In genomic region chr13:63331379-63331778, GRCm38 (mm10) we compare ENCODE assay signal across 9 mouse cellular contexts.
DNase-seq lines count a peak whose midpoint lies in the region; ATAC-seq and TF ChIP-seq lines count a peak whose summit lies in the region.
"Had no signal": no experiment of that assay in that cellular context is flagged by ENCODE, and none has a peak within 500 bp of the region (broad histone marks: within the 10 kb centered on the region; RNA-seq: fewer than 3 reads in every experiment).

No protein-coding gene starts in this region.

- TF ChIP-seq POLR2A in ES-Bruce4 (IDR thresholded peaks at IDR 0.05; ENCODE audit: insufficient read depth, low read length), result no peak

- H3K36me3 ChIP-seq in hindbrain, embryonic 10.5 days, result no peaks in the 10 kb centered on the region
- no peaks in the 10 kb centered on the region for H3K36me3 ChIP-seq in hindbrain, embryonic 12.5 days
- H3K36me3 ChIP-seq in ES-Bruce4 (ENCODE audit: control insufficient read depth, insufficient read depth, low read length, poor library complexity, severe bottlenecking), result no peaks in the 10 kb centered on the region

- no peak overlapping the region for H3K4me2 ChIP-seq in hindbrain, embryonic 12.5 days (replicated peaks)
- H3K4me2 ChIP-seq: liver, embryonic 13.5 days had no signal

- H3K27me3 ChIP-seq in hindbrain, embryonic 10.5 days (ENCODE audit: insufficient read depth, poor library complexity, severe bottlenecking), result no peaks in the 10 kb centered on the region
- no peaks in the 10 kb centered on the region for H3K27me3 ChIP-seq in hindbrain, embryonic 12.5 days
- no peaks in the 10 kb centered on the region for H3K27me3 ChIP-seq in ES-Bruce4 (ENCODE audit: control insufficient read depth, insufficient read depth, low read length, poor library complexity, severe bottlenecking)
- H3K27me3 ChIP-seq: liver, embryonic 13.5 days had no signal

- H3K27ac ChIP-seq in hindbrain, embryonic 10.5 days, result no peak overlapping the region
- H3K27ac ChIP-seq in hindbrain, embryonic 12.5 days, result no peak overlapping the region
- H3K27ac ChIP-seq in ES-Bruce4 (ENCODE audit: insufficient read depth, low read length), result no peak overlapping the region
- H3K27ac ChIP-seq: liver, embryonic 13.5 days had no signal

- H3K4me1 ChIP-seq in hindbrain, embryonic 10.5 days (replicated peaks), result peaks cover 33% of the 10 kb centered on the region
- peaks cover 15% of the 10 kb centered on the region; the same call in 1 of the 2 replicates for H3K4me1 ChIP-seq in hindbrain, embryonic 12.5 days
- H3K4me1 ChIP-seq in ES-Bruce4 (ENCODE audit: control insufficient read depth, insufficient read depth, low read length), result peaks cover 3% of the 10 kb centered on the region

- 45% methylated on average over 4 of the region's 4 CpGs for WGBS in hindbrain, embryonic 10.5 days
- WGBS in hindbrain, embryonic 12.5 days, result 42% methylated on average over 4 of the region's 4 CpGs

- TF ChIP-seq CTCF in ES-Bruce4 (IDR thresholded peaks at IDR 0.05; ENCODE audit: low read depth, low read length), result peak; percentile 48

- intact Hi-C loops in gastrocnemius, postnatal 36 days (cut with DNase I), result no loop called here

- no peaks in the 10 kb centered on the region for H3K9me3 ChIP-seq in hindbrain, embryonic 10.5 days
- no peaks in the 10 kb centered on the region for H3K9me3 ChIP-seq in hindbrain, embryonic 12.5 days (replicated peaks)
- H3K9me3 ChIP-seq in ES-Bruce4 (replicated peaks; ENCODE audit: control insufficient read depth, insufficient read depth, low read length, poor library complexity, severe bottlenecking), result no peaks in the 10 kb centered on the region
- H3K9me3 ChIP-seq: liver, embryonic 13.5 days had no signal

- H3K9ac ChIP-seq in hindbrain, embryonic 12.5 days, result no peak overlapping the region
- no peak overlapping the region for H3K9ac ChIP-seq in ES-Bruce4 (ENCODE audit: low read depth, poor library complexity, severe bottlenecking)
- H3K9ac ChIP-seq: liver, embryonic 13.5 days had no signal

- no peak overlapping the region for H3K4me3 ChIP-seq in hindbrain, embryonic 10.5 days
- no peak overlapping the region for H3K4me3 ChIP-seq in hindbrain, embryonic 12.5 days
- no peak overlapping the region for H3K4me3 ChIP-seq in ES-Bruce4 (ENCODE audit: low read depth, low read length)
- H3K4me3 ChIP-seq: liver, embryonic 13.5 days had no signal

- TF ChIP-seq EP300 in ES-Bruce4 (IDR thresholded peaks at IDR 0.05; ENCODE audit: insufficient read depth, low read depth, low read length), result no peak

- ATAC-seq in hindbrain, embryonic 12.5 days (ENCODE audit: low FRiP score), result no peak
- ATAC-seq in megakaryocyte progenitor cell, adult 5-6 weeks (replicated peaks; ENCODE audit: poor library complexity), result peak; percentile 59

- DNase-seq in hindbrain, embryonic 10.5 days (ENCODE audit: low spot score), result peak; percentile 67
- DNase-seq in cerebellum, adult 8-10 months, result peak; percentile 66
- peak; percentile 53 to 57 for DNase-seq in gastrocnemius, postnatal 36 days
- DNase-seq in layer of hippocampus, adult 9-11 months, result peak; percentile 61
- peak; percentile 57 to 64 for DNase-seq in thymus, postnatal 36 days
- DNase-seq: liver, embryonic 13.5 days had no signal
